Mouse (Mus musculus): Measurements from ENCODE around the gene Tmem178.

DNA sequence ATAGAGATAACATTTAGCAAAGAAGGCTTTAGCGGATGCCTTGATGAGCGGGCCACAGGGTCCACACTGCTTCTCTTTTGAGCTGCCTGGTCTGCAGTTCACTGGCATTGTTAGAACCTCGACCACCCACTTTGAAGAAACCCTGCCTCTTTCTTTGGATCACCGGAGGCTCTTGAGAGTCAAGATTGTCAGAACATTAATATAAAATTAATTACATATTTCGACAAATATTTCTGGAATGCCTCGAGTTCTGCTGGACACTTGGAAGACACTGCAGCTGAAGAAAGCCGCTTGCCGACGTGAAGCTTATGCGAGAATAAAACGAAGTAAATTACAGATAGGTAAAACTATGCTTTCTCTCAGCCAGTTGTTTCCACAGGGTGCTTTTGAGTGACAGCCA lies 60.0 kb downstream of the Tmem178 start:
- TF ChIP-seq GATA1 (IDR thresholded peaks at IDR 0.05; ENCODE audit: borderline replicate concordance, low read length) (no peak), FLI1 (IDR thresholded peaks at IDR 0.05; ENCODE audit: low read length) (no peak)

Measured in megakaryocyte, embryonic 14.5 days (primary cell).